7 mouse cellular contexts compared by ENCODE assay signal in genomic region chr7:28392429-28393271, GRCm38 (mm10). TPM values are rescaled to one million over a fixed set of nuclear protein-coding genes. Genes with fewer than 3 reads are reported as not detected.
DNase-seq lines count a peak whose midpoint lies in the region; ATAC-seq lines count a peak whose summit lies in the region.

Gene Med29, minus strand, starts transcription at chr7:28392708.
Gene Paf1, plus strand, starts transcription at chr7:28392951.

- H3K27ac ChIP-seq in embryonic facial prominence, embryonic 11.5 days (replicated peaks; ENCODE audit: low read depth, low read length): 0 out of 2 replicates have a peak within 1 kb of the TSS, but pooled peaks have one; percentile 3
- H3K27ac ChIP-seq in limb, embryonic 10.5 days: peak within 1 kb of the TSS; percentile 87
- peak within 1 kb of the TSS; percentile 70 for H3K27ac ChIP-seq in midbrain, embryonic 13.5 days

- H3K4me2 ChIP-seq in embryonic facial prominence, embryonic 11.5 days (ENCODE audit: low read depth, low read length): peak within 1 kb of the TSS; percentile 89
- peak within 1 kb of the TSS; percentile 98 for H3K4me2 ChIP-seq in midbrain, embryonic 13.5 days (replicated peaks)

- H3K4me1 ChIP-seq in embryonic facial prominence, embryonic 11.5 days (ENCODE audit: control insufficient read depth, insufficient read depth, low read length): no peaks in the 10 kb centered on the region
- peaks cover 17% of the 10 kb centered on the region for H3K4me1 ChIP-seq in limb, embryonic 10.5 days
- peaks cover 20% of the 10 kb centered on the region for H3K4me1 ChIP-seq in midbrain, embryonic 13.5 days (replicated peaks)

- WGBS in embryonic facial prominence, embryonic 11.5 days: under 1% methylated on average over 58 of the region's 58 CpGs
- under 1% methylated on average over 58 of the region's 58 CpGs for WGBS in limb, embryonic 10.5 days
- WGBS in midbrain, embryonic 13.5 days: under 1% methylated on average over 58 of the region's 58 CpGs

- H3K9ac ChIP-seq in embryonic facial prominence, embryonic 11.5 days (replicated peaks; ENCODE audit: low read length): peak within 1 kb of the TSS; percentile 74
- H3K9ac ChIP-seq in midbrain, embryonic 13.5 days (replicated peaks): peak within 1 kb of the TSS; percentile 93

- H3K36me3 ChIP-seq in embryonic facial prominence, embryonic 11.5 days (replicated peaks; ENCODE audit: control insufficient read depth, insufficient read depth, low read depth, low read length): peaks cover 3% of the 10 kb centered on the region
- peaks cover 65% of the 10 kb centered on the region for H3K36me3 ChIP-seq in limb, embryonic 10.5 days
- H3K36me3 ChIP-seq in midbrain, embryonic 13.5 days: peaks cover 59% of the 10 kb centered on the region

- DNase-seq in adrenal gland, postnatal 14 days: peak; percentile 97
- peak; percentile 98 for DNase-seq in embryonic facial prominence, embryonic 11.5 days (ENCODE audit: low spot score)
- DNase-seq in kidney, adult 11 months: peak; percentile 99
- peak; percentile 90 for DNase-seq in limb, embryonic 10.5 days (ENCODE audit: low spot score)
- peak; percentile 93 for DNase-seq in spleen, adult 12 weeks (ENCODE audit: low spot score)

- H3K9me3 ChIP-seq in embryonic facial prominence, embryonic 11.5 days (replicated peaks; ENCODE audit: control insufficient read depth, low read length): no peaks in the 10 kb centered on the region
- H3K9me3 ChIP-seq in limb, embryonic 10.5 days (replicated peaks): no peaks in the 10 kb centered on the region
- H3K9me3 ChIP-seq in midbrain, embryonic 13.5 days: no peaks in the 10 kb centered on the region

- H3K27me3 ChIP-seq in embryonic facial prominence, embryonic 11.5 days (ENCODE audit: control insufficient read depth, insufficient read depth, low read length): no peaks in the 10 kb centered on the region
- no peaks in the 10 kb centered on the region for H3K27me3 ChIP-seq in limb, embryonic 10.5 days (ENCODE audit: low read depth, poor library complexity, severe bottlenecking)
- H3K27me3 ChIP-seq in midbrain, embryonic 13.5 days: no peaks in the 10 kb centered on the region

- ATAC-seq in embryonic facial prominence, embryonic 11.5 days (replicated peaks; ENCODE audit: insufficient number of reproducible peaks, low FRiP score, low TSS enrichment, low read depth): peak; percentile 97
- ATAC-seq in granulocyte monocyte progenitor cell, adult 5-6 weeks (replicated peaks; ENCODE audit: poor library complexity, severe bottlenecking): peak; percentile 96
- peak; percentile 99 for ATAC-seq in midbrain, embryonic 13.5 days

- peak within 1 kb of the TSS; percentile 79 for H3K4me3 ChIP-seq in embryonic facial prominence, embryonic 11.5 days (ENCODE audit: low read depth, low read length)
- peak within 1 kb of the TSS; percentile 97 for H3K4me3 ChIP-seq in limb, embryonic 10.5 days
- peak within 1 kb of the TSS; percentile 83 for H3K4me3 ChIP-seq in midbrain, embryonic 13.5 days (replicated peaks)

RNA-seq across cellular contexts. Expression of gene Med29, which starts in this region (rescaled TPM):
- total RNA-seq in adrenal gland, postnatal 14 days (2021): 29.6 and 30.5 TPM in 2 replicates
- 50.1 and 50.6 TPM in 2 replicates for polyA plus RNA-seq in embryonic facial prominence, embryonic 11.5 days (2014; fragmentation: Nextera tagmentation; extraction: Ambion mirVana)
- 19.2 and 25.5 TPM in 2 replicates for total RNA-seq in granulocyte monocyte progenitor cell, adult 5-6 weeks (2014; fragmentation: Nextera tagmentation)
- 16.7 and 18.5 TPM in 2 replicates for total RNA-seq in granulocyte monocyte progenitor cell, adult 5-6 weeks (2017)
- 65.1 and 67.0 TPM in 2 replicates for polyA plus RNA-seq in limb, embryonic 10.5 days (2016; fragmentation: Nextera tagmentation; extraction: Ambion mirVana)
- polyA plus RNA-seq in midbrain, embryonic 13.5 days (2015; fragmentation: Nextera tagmentation; extraction: Ambion mirVana): 43.4 and 49.5 TPM in 2 replicates

RNA-seq across cellular contexts. Expression of gene Paf1, which starts in this region (rescaled TPM):
- 77.0 and 87.6 TPM in 2 replicates for total RNA-seq in adrenal gland, postnatal 14 days (2021)
- polyA plus RNA-seq in embryonic facial prominence, embryonic 11.5 days (2014; fragmentation: Nextera tagmentation; extraction: Ambion mirVana): 80.0 and 81.4 TPM in 2 replicates
- 97.6 and 111 TPM in 2 replicates for total RNA-seq in granulocyte monocyte progenitor cell, adult 5-6 weeks (2014; fragmentation: Nextera tagmentation)
- 136 and 170 TPM in 2 replicates for total RNA-seq in granulocyte monocyte progenitor cell, adult 5-6 weeks (2017)
- polyA plus RNA-seq in limb, embryonic 10.5 days (2016; fragmentation: Nextera tagmentation; extraction: Ambion mirVana): 81.3 and 91.5 TPM in 2 replicates
- 97.9 and 99.2 TPM in 2 replicates for polyA plus RNA-seq in midbrain, embryonic 13.5 days (2015; fragmentation: Nextera tagmentation; extraction: Ambion mirVana)

Comparison
In these comparisons a context has a peak if more than half of its experiments do, and no peak if none do; other contexts are left out.
1. Peak in every context shown above with its lines: DNase-seq, ATAC-seq, H3K4me3 ChIP-seq and H3K27ac ChIP-seq.
2. H3K27ac ChIP-seq: peak in every context shown above with its lines; median percentile 87 in limb, embryonic 10.5 days; 70 in midbrain, embryonic 13.5 days; 3 in embryonic facial prominence, embryonic 11.5 days.